Mouse (Mus musculus): Measurements from ENCODE around the gene Pax7.

The Pax7 gene

DNA sequence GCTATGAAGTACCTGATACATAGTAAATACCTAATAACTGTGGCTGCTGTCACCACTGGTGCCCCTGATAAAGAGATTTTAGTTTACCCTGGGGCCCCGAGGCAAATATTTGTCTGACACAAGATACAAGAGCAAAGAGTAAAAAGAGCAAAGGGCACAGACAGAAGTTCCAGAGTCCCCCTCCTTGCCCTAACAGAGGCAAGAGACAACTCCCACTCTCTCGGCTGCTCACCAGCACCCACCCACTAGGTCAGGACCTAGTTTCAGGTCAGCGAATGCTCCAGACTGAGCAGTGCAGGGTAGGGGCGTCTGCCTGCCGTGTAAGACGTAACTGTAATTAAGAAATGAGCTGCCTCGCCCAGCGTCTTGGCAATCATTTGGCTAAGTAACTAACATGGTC is 42.2 kb downstream of the Pax7 start:
- in situ Hi-C loops (cut with MboI; ENCODE audit: low pct_unique_long_range_greater_than_20kb in 1 of 2, low sequenced_read_pairs in 2 of 2, unreplicated experiment in 1 of 2) = no loop called here

DNA sequence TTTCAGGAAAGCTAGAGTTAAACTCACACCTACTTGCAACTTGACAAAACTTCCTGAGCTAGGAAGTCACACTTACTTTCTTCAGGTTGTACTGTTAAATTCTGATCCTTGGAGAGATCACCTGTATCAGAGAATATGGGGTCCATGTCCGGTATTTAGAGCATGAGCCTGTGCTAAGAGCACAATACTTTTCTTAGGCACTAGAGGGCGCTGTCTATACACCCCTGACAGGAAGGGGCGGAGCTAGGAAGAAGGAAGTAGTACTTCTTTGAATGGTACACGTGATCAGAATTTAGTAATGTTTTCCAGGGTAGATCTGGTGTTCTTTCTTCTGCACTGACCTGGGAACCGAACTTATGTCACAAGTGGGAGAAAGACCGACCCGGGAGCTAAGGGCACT is 43.6 kb downstream of the Pax7 start:
- in situ Hi-C loops (cut with MboI; ENCODE audit: low pct_unique_long_range_greater_than_20kb in 1 of 2, low sequenced_read_pairs in 2 of 2, unreplicated experiment in 1 of 2) = no loop called here

DNA sequence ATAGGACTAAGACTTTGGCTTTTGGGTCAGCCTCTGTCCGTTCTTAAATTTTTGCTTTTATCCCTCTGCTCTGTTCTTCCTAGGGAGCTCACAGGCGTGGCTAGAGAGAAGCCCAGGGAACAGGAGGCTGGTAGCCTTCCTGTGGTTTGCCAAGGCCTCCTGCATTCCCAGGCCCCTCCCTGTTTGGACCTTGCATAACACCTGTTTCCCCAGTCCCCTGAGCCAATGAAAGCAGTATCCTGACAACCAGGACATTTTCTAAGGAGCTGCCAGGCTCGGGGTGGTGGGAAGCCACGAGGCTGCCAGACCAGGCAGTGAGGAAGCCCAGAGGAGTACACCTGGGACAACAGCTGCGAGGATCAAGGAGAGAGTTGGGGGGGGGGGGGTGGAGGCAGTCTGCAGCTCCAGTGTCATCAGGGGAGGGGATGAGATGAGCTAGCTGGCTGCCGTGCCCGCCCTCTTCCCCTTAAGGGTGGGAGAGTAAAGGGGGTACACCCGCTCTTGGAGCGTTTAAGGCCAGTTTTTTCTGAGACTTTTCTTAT is 50.3 kb downstream of the Pax7 start:
- in situ Hi-C loops (cut with MboI; ENCODE audit: low pct_unique_long_range_greater_than_20kb in 1 of 2, low sequenced_read_pairs in 2 of 2, unreplicated experiment in 1 of 2) = no loop called here

DNA sequence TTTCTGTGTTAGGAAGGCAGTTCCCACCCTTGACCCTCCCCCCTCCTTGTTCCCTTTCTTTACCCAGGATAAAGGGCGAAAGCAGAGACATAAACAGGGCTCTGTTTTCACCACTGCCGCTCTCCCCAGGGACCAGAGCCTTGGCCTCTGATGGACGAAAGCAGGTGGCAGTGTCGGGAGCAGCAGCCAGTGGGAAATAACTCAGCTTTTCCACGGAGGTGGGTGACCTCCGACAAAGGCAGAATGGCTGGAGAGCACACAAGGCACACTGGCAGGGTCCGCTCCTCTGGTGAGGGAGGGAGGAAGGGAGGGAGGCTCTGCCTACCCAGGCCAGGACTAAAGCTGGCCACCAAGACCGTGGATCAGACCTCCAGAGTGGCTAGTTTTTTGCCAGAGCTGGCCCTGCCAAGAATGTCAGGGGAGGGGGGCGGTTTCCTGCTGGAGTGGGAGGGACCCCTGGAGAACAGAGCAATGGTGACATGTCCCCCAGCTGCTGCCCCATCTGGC is 62.1 kb downstream of the Pax7 start:
- in situ Hi-C loops (cut with MboI; ENCODE audit: low pct_unique_long_range_greater_than_20kb in 1 of 2, low sequenced_read_pairs in 2 of 2, unreplicated experiment in 1 of 2) = no loop called here

DNA sequence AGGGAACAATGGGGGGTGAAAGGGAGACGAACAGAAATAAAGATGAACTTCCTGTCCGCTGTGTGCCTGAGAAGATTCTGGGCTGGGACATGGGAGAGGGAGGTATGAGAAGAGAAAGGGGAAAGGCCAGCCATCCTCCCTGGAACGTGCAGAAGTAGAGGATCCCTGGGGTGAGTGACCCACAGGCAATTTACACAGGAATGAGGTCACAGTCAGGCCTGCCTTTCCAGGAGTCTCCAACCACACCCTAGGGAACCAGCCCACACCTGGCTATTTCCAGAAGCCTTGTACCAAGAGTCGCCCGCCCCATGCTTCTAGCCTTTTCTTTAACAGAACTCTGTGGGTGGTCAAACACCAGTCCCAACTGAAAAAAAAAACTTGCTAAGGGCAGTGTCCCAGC is 65.5 kb downstream of the Pax7 start:
- in situ Hi-C loops (cut with MboI; ENCODE audit: low pct_unique_long_range_greater_than_20kb in 1 of 2, low sequenced_read_pairs in 2 of 2, unreplicated experiment in 1 of 2) = no loop called here

DNA sequence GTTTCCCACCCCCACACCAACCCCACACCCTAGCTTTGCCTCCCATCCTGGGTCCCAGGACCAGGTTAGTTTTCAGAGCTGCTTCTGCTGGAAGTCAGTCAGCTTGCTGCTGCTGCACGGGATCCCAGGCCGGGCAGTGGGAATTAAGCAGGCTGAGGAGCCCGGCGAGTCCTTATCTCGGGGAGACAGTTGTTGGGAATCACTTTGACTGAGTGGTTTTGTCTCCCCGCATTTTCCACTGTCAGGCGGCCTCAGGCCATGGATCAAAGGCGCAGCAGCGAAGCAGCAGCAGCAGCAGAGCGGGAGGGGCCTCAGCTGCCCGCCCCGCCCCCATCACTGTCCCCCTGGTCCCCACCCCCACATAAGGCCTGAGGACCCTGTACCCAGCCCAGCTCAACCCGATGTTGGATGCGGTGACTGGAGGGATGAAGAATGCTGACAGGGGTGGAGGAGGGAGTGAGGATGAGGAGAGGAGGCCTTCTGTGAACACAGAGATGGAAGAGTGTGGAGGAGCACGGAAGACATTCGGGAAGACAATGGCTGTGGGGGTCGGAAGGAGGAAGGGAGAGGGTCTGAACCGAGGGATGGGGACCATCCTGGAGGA is 66.1 kb downstream of the Pax7 start:
- in situ Hi-C loops (cut with MboI; ENCODE audit: low pct_unique_long_range_greater_than_20kb in 1 of 2, low sequenced_read_pairs in 2 of 2, unreplicated experiment in 1 of 2) = no loop called here

DNA sequence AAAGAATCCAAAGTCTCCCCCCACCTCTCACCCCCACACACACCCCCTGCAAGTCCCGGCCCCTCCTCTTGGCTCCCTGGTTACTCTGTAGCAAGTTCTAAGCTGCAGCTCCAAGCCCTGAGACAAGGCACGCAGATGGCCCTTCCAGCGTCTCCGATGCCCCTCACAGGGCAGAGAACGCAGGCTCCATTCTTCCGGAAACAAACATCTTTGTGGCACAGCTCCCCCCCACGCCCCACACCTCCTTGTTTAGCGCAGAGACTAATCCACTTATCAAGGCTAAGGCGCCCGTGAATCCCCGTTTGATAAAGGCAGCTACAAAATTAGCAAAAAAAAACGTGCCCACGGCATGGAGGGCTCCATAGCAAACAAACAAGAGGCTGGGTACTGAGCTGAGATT is 71.4 kb downstream of the Pax7 start:
- in situ Hi-C loops (cut with MboI; ENCODE audit: low pct_unique_long_range_greater_than_20kb in 1 of 2, low sequenced_read_pairs in 2 of 2, unreplicated experiment in 1 of 2) = no loop called here

DNA sequence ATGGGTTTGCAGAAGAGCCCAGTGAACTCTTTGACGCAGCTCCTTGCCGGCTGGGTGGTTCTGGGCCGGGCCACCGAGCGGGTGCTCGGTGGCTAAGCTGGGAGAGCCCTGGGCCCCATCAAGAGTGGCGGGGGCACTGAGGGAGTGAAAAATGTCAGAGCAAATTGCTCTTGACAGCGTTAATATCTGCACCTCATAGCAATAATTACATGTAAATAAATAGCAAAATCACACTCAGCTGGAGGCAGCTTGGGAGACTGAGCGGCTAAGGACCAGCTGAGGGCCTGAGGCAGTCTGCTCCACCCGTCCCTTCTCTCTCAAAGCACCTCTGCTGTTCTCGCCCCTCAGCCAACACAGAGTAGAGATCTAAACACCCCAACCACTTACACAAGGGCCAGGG is 72.6 kb downstream of the Pax7 start:
- in situ Hi-C loops (cut with MboI; ENCODE audit: low pct_unique_long_range_greater_than_20kb in 1 of 2, low sequenced_read_pairs in 2 of 2, unreplicated experiment in 1 of 2) = no loop called here

DNA sequence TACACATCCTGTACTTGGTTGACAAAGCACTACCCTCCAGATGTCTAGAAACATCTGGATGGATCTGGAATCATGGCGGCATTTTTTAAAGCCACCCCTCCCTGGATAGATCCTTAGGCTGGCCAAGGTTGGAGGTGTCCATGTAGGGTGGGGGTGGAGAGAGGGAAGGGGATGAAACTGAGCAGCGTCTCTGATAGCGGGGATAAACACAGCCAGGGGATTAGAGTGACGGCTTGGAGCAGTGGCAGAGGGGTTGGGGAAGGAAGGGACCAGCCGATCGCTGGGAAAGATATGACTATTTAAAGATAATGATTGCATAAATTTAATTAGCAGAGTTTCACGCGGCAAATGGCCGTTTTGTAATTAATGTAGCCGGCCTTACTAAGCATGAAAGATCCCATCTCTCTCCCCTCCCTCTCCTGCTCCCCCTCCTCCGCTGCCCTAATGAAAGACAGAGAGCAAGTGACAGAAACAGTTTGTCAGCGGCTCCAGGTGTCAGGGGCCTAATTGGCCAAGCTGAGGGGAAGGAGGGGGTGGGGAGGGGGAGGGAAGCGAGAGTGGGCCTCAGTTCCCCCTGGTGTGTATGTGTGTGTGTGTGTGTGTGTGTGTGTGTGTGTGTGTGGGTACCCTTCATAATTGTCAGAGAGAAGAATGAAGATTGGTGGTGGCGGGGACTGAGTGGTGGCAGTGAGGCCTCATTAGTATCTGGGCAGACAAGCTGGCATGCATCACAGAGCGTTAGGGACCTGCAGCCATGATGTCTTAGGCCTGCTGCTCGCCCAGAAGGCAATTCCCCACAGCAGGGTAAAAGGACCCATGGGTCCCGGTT is 74.6 kb downstream of the Pax7 start:
- in situ Hi-C loops (cut with MboI; ENCODE audit: low pct_unique_long_range_greater_than_20kb in 1 of 2, low sequenced_read_pairs in 2 of 2, unreplicated experiment in 1 of 2) = no loop called here

DNA sequence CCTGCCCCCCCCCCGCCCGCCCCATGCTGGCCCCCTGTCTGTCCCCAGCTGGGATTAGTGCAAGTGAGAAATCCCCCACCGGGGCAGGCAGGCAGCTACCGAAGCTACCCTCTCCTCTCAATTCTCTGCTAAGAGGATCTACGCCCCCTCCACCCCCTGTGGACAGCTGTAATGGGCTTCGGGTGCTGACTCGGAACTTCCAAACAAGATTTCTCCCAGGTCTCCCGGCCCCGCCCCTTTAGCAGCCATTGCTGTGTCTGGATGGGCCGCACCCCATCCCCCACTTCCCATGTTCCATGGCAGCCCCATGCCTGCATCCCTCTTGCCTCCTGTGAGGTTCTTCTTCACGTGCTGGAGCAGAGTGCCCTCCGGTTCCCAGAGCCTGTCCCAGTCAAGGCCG is 76.4 kb downstream of the Pax7 start:
- in situ Hi-C loops (cut with MboI; ENCODE audit: low pct_unique_long_range_greater_than_20kb in 1 of 2, low sequenced_read_pairs in 2 of 2, unreplicated experiment in 1 of 2) = no loop called here

DNA sequence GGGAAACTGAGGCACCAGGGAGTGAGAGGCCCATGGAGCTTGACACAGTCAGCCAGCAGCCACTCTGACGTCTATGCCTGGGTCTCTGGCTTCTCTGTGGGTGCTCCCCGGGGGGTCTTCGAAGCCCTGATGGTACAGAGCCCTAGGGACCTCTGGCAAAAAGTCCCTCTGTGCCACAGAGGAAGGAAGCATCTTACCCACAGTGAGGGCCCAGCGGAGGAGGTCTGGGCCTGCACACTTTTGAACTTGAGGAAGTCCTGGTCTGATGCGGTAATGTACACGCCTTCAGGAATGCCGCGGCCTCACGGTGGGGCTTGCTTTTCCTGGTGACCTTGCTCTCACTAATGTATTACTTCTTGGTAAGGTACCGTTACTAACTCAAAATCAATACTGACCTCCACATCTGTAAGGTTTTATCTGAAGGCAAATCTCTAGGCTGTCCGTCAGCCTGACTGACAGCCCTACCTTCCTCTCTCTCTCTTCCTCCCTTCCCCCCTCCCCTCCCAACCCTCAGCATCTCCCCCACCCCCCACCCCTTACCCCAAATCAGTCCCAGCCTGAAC is 79.1 kb downstream of the Pax7 start:
- in situ Hi-C loops (cut with MboI; ENCODE audit: low pct_unique_long_range_greater_than_20kb in 1 of 2, low sequenced_read_pairs in 2 of 2, unreplicated experiment in 1 of 2) = no loop called here

DNA sequence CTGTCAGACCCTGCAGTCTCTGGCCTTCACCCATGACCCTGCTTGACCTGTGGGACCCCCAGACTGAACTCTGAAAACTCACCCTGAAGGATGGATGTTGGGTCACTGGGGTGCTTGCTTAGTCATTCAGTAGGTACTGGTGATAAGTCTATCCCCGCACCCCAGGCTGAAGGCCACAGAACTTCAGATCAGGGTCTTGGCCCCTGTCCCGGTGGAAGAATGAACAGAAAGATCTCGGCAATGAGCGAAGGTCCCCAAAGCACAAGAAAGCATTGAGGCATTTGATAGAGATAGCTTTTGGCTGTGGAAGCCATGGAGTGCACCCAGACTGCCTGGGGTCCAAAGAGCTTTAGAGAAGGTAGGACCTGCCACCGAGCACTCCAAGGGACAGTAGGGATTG is 82.4 kb downstream of the Pax7 start:
- in situ Hi-C loops (cut with MboI; ENCODE audit: low pct_unique_long_range_greater_than_20kb in 1 of 2, low sequenced_read_pairs in 2 of 2, unreplicated experiment in 1 of 2) = no loop called here

DNA sequence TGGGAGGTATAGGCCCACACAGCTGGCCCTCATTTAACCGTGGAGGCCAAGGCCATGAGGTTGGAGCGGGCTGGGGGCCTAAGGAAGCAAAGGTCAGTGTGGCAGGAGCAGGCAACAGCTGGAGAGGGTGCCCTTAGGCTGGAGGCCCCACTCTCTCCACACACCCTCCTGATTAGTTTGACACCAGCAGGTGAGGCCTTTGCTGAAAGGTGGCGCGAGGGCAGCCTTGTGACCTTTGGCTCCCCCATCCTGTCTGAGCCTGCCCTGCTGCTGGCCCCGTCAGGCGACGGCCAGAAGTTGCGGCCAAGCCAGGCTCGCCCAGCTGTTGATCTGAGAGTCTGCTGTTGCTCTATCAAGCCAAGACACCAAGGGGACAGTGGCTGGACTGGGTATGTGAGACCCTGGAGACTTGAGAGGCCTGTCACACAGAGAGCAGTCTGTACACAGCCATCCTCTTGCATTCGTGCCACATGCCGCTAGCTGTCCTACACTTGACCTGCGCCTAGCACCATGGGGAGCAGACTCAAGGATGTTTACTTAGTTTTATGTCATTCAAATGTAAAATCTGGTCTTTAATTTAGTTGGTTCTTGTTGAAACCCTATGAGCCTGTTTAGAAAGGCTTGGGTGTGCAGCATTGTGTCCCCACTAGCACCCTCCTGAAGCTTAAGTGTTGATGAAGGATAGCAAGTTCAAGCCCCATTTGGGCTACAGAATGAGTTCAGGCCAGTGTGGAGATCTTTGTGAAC is 86.0 kb downstream of the Pax7 start:
- in situ Hi-C loops (cut with MboI; ENCODE audit: low pct_unique_long_range_greater_than_20kb in 1 of 2, low sequenced_read_pairs in 2 of 2, unreplicated experiment in 1 of 2) = no loop called here

DNA sequence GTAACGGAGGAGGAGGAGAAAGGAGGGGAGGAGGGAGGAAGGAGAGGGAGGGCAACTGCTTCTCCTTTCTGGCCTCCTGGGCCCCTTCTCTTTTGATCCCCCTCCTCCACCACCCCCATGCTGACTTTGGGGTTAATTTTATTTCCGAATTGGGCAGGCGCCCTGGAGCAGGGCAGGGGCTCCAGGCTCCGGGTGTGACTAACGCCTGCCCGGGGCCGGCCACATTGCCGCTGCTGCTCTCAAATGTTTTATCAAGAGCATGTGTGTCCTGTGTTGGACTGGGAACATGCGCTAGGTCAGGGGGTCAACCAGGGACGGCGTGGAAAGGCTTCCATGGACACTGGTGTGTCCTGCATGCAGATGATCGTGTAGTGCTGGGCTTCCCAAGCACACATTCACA is 87.2 kb downstream of the Pax7 start:
- in situ Hi-C loops (cut with MboI; ENCODE audit: low pct_unique_long_range_greater_than_20kb in 1 of 2, low sequenced_read_pairs in 2 of 2, unreplicated experiment in 1 of 2) = no loop called here

DNA sequence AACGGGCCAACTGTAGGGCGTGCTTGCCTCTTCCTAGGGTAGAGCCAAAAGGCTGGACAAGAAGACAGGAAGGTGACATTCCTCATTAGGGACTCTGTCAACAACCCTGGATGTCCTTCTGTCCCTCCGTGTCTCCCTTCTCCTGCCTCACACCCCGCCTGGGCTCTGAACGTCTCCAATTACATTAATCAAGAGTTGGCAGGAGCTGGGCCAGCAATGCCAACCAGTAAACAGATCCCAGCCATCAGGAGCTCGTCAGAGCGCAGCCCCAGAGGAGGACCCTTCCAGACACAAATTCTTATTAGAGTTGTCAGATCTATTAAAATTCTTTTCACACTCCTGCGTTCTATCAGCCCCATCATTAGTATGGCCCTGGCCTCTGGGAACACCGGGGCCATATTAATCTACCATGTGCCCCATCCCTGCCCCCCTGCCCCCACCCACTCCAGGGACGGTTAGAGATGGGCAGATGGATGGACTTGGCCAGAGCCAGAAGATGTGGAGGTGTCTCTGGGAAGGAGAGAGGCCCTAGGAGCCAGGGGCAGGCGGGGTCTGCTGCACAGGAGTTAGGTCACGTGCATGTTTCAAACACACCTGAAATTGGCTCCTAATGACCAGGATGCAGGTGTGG is 88.4 kb downstream of the Pax7 start:
- in situ Hi-C loops (cut with MboI; ENCODE audit: low pct_unique_long_range_greater_than_20kb in 1 of 2, low sequenced_read_pairs in 2 of 2, unreplicated experiment in 1 of 2) = no loop called here

DNA sequence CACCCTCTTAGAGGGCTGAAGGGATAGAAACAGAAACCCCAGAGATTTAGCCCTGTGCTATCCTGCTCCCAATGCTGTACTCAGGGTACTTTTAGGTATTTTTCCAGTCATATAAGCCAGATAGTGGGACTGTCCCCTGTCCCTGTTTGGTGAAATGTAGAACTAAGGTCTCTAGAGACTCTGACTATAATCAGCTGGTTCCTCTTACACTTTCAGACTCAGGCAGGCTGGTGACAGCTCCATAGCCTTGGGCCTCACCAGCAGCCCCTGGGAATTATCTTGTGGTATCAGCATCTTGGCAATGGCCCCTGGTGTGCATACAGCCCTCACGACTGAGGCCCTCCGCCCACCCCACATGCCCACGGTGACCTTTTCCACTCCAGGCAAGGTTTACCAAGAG is 89.7 kb downstream of the Pax7 start:
- in situ Hi-C loops (cut with MboI; ENCODE audit: low pct_unique_long_range_greater_than_20kb in 1 of 2, low sequenced_read_pairs in 2 of 2, unreplicated experiment in 1 of 2) = no loop called here

DNA sequence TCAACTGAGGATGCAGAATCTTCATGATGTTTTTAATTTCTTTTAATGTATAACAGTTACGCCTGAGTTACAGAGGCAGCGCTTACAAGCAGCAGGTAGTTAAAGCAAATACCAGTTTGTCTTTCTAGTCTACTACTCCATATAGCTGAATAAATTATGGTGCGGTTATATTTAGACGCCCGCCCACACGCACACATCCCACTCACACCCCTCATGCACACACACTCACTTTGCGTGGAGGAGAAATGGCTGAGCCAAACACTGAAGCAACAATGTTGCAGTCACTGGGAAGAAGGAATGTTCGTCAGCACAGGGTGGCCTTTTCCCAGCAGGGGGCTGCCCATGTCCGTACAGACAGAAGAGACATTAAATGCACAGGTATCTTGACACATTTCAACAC is 96.3 kb downstream of the Pax7 start:
- in situ Hi-C loops (cut with MboI; ENCODE audit: low pct_unique_long_range_greater_than_20kb in 1 of 2, low sequenced_read_pairs in 2 of 2, unreplicated experiment in 1 of 2) = no loop called here

DNA sequence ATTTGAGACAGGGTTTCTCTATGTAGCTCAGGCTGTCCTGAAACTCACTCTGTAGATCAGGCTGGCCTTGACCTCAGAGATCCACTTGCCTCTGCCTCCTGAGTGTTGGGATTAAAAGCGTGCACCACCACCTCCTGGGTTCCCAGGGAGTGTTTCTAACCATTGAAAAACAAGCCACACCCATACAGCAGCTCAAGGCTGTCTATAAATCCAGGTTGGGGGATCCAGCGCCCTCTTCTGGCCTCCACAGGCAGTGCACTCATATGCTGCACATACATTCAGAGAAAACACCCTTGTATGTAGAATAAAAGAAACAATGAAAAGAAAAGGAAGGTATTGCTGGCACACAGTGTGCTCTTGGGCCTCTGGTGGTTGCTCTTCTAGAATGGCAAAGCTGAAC is 106.2 kb downstream of the Pax7 start:
- in situ Hi-C loops (cut with MboI; ENCODE audit: low pct_unique_long_range_greater_than_20kb in 1 of 2, low sequenced_read_pairs in 2 of 2, unreplicated experiment in 1 of 2) = no loop called here

DNA sequence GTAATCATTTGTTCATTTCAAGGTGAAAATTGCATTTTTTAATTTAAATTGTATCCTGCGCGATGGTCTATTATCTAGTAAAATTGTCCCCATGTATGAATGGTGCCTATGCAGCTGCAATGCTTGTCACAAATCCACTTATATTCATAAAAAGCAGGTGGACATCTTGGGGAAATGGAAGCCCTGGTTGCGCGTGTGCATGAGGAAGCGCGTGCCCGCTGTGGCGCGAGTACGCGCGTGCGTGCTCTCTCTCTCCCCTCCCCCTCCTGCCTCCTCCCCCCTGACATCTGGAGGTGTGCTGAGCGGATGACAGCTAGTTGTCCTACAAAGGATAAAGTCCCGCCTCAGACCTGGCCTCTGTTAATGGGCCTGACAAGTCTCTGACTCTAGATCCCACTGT is 107.9 kb downstream of the Pax7 start:
- in situ Hi-C loops (cut with MboI; ENCODE audit: low pct_unique_long_range_greater_than_20kb in 1 of 2, low sequenced_read_pairs in 2 of 2, unreplicated experiment in 1 of 2) = no loop called here

All from mouse embryonic stem cell (cell line).